Mouse (Mus musculus) MEL (cell line): ENCODE results near the gene Gm10031.

Experiments
- CTCF ChIP-seq, 3 experiments: IDR thresholded peaks in 2 of 3; conservative IDR thresholded peaks in 1 of 3; 2 replicates each; pipeline ENCODE4 v1.5.1; 2011 to 2012; ENCODE audit warnings: low read length in 3 of 3, low read depth in 2 of 3, mild to moderate bottlenecking in 2 of 3, improper control_type of control experiment in 1 of 3, inconsistent platforms in 1 of 3, mixed read lengths in 1 of 3, moderate library complexity in 1 of 3; ENCODE audit not compliant: control insufficient read depth in 1 of 3, insufficient read depth in 1 of 3, poor library complexity in 1 of 3, severe bottlenecking in 1 of 3
- EP300 ChIP-seq, 2 experiments: IDR thresholded peaks; 2 replicates each; pipeline ENCODE4 v1.6.1; 2011; ENCODE audit warnings: improper control_type of control experiment in 2 of 2, low read length in 2 of 2, low read depth in 1 of 2, mild to moderate bottlenecking in 1 of 2
- MXI1 ChIP-seq: IDR thresholded peaks from 2 replicates; pipeline ENCODE4 v1.6.1; 2011; ENCODE audit warnings: mild to moderate bottlenecking, low read depth, low read length, improper control_type of control experiment
- POLR2A ChIP-seq, 2 experiments: IDR thresholded peaks; 2 replicates each; pipeline ENCODE4 v1.6.1; 2011 to 2012; ENCODE audit warnings: low read length in 2 of 2, mild to moderate bottlenecking in 2 of 2, control low read depth in 1 of 2, improper control_type of control experiment in 1 of 2, low read depth in 1 of 2, moderate library complexity in 1 of 2; ENCODE audit not compliant: control insufficient read depth in 1 of 2, insufficient read depth in 1 of 2, poor library complexity in 1 of 2
- POLR2AphosphoS2 ChIP-seq: IDR thresholded peaks from 2 replicates; pipeline ENCODE4 v1.6.1; 2011; ENCODE audit warnings: low read length, improper control_type of control experiment
- RCOR1 ChIP-seq: IDR thresholded peaks from 2 replicates; pipeline ENCODE4 v1.6.1; 2012; ENCODE audit warnings: low read depth, mild to moderate bottlenecking, inconsistent platforms, low read length, improper control_type of control experiment
- TCF12 ChIP-seq: IDR thresholded peaks from 2 replicates; pipeline ENCODE4 v1.6.1; 2014; ENCODE audit warnings: low read depth, mild to moderate bottlenecking, inconsistent platforms, low read length, improper control_type of control experiment, moderate library complexity
- ZKSCAN1 ChIP-seq: IDR thresholded peaks from 2 replicates; pipeline ENCODE4 v1.6.1; 2012; ENCODE audit warnings: low read depth, mild to moderate bottlenecking, inconsistent platforms, low read length, improper control_type of control experiment, moderate library complexity
- ZNF384 ChIP-seq: IDR thresholded peaks from 2 replicates; pipeline ENCODE4 v1.6.1; 2012; ENCODE audit warnings: low read depth, mild to moderate bottlenecking, inconsistent platforms, low read length, improper control_type of control experiment

DNA sequence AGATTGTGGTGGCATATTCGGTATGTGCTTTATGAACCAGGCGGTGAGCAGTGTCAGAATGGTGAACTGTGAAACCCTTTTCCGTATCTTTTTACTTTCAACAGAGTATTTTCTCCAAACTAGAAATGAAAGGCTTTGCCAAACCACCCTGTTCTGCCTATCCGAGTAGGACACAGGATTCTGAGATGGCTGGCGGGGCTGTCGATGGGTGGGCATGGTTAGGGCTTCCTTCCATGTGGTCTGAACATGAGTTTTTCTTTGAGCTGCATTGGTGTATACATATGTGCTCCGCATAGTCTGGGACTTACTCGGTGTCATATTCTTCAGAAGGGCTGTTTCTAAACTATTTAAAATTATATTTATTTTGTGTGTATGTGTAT is 35.8 kb downstream of the Gm10031 start:
- no peak for TF ChIP-seq TCF12
- TF ChIP-seq CTCF (IDR thresholded peaks at IDR 0.05 in 2 of 3, conservative IDR thresholded peaks at IDR 0.05 in 1 of 3; ENCODE audit: control insufficient read depth in 1 of 3, insufficient read depth in 1 of 3, low read depth in 2 of 3, low read length in 3 of 3, poor library complexity in 1 of 3, severe bottlenecking in 1 of 3), result no peak
- no peak for TF ChIP-seq POLR2AphosphoS2
- TF ChIP-seq ZKSCAN1, result no peak
- no peak for TF ChIP-seq POLR2A (IDR thresholded peaks at IDR 0.05; ENCODE audit: control insufficient read depth in 1 of 2, insufficient read depth in 1 of 2, low read depth in 1 of 2, low read length in 2 of 2, poor library complexity in 1 of 2)
- no peak for TF ChIP-seq EP300 (IDR thresholded peaks at IDR 0.05; ENCODE audit: low read depth in 1 of 2, low read length in 2 of 2)
- TF ChIP-seq MXI1, result peak; percentile 45; the same call in 1 of the 2 replicates
- TF ChIP-seq ZNF384, result no peak
- no peak for TF ChIP-seq RCOR1
